Mouse (Mus musculus) lung, postnatal 0 days (tissue): ENCODE measurements around the gene Rpl10a. TPM values are rescaled to one million over a fixed set of nuclear protein-coding genes. Genes with fewer than 3 reads are reported as not detected.
A peak's percentile ranks its signal among the peaks of the same experiment; 100 is the strongest.

Source experiments
- ATAC-seq: fragments of 200-750 bp; cut with Nextera tagmentation; 2 replicates; pipeline ENCODE4 v1.8.0; 2017; ENCODE audit warnings: moderate library complexity
- DNase-seq: peaks from one replicate; pipeline ENCODE4 v3.0.0-alpha.2; 2016; ENCODE audit warnings: low spot score
- H3K27ac ChIP-seq: fragments of 300-500 bp; sonication (generic); 2 replicates; pipeline ENCODE4 v1.5.1; 2014; ENCODE audit warnings: antibody characterized with exemption, mild to moderate bottlenecking, low read length, mixed read lengths
- H3K27me3 ChIP-seq: fragments of 300-500 bp; sonication (generic); replicated peaks from 2 replicates; pipeline ENCODE4 v1.6.1; 2014; ENCODE audit warnings: low read length, mixed read lengths; ENCODE audit not compliant: insufficient read depth
- H3K36me3 ChIP-seq: fragments of 300-500 bp; sonication (generic); 2 replicates; pipeline ENCODE4 v1.6.1; 2014; ENCODE audit warnings: low read length, mixed read lengths; ENCODE audit not compliant: insufficient read depth
- H3K4me1 ChIP-seq: fragments of 300-500 bp; sonication (generic); 2 replicates; pipeline ENCODE4 v1.6.1; 2014; ENCODE audit warnings: antibody characterized with exemption, low read depth, low read length, mixed read lengths; ENCODE audit not compliant: insufficient read depth
- H3K4me2 ChIP-seq: fragments of 300-500 bp; sonication (generic); replicated peaks from 2 replicates; pipeline ENCODE4 v1.6.1; 2014; ENCODE audit warnings: low read depth, mild to moderate bottlenecking, low read length, moderate library complexity, mixed read lengths
- H3K4me3 ChIP-seq: fragments of 300-500 bp; sonication (generic); 2 replicates; pipeline ENCODE4 v1.5.1; 2014; ENCODE audit warnings: low read depth, low read length
- H3K9ac ChIP-seq: fragments of 300-500 bp; sonication (generic); replicated peaks from 2 replicates; pipeline ENCODE4 v1.6.1; 2014; ENCODE audit warnings: low read depth, mild to moderate bottlenecking
- H3K9me3 ChIP-seq: fragments of 300-500 bp; sonication (generic); 2 replicates; pipeline ENCODE4 v1.6.1; 2016; ENCODE audit warnings: low read length, mixed read lengths
- CTCF ChIP-seq: IDR thresholded peaks from 2 replicates; pipeline ENCODE4 v1.5.1; 2016; ENCODE audit warnings: antibody characterized with exemption, mild to moderate bottlenecking
- EP300 ChIP-seq: IDR thresholded peaks from 2 replicates; pipeline ENCODE4 v1.6.1; 2016; ENCODE audit warnings: antibody characterized with exemption, mild to moderate bottlenecking, control low read depth
- WGBS: fragments of 180-500 bp; shearing (Covaris S2); extraction: QIAGEN DNeasy Blood & Tissue Kit; methylation state at CpG from one replicate; pipeline ENCODE4 v1.1.7; 2014; 5-methylcytosine and 5-hydroxymethylcytosine counted together
- polyA plus RNA-seq: library from polyadenylated mRNA; unstranded; fragments of >200 nt; fragmentation: Nextera tagmentation; extraction: Ambion mirVana; gene quantifications from 2 replicates; pipeline ENCODE4 v1.2.1, GENCODE M21; 2015

The Rpl10a gene
- polyA plus RNA-seq, 1 experiment from 2014 or later: 446 TPM

DNA sequence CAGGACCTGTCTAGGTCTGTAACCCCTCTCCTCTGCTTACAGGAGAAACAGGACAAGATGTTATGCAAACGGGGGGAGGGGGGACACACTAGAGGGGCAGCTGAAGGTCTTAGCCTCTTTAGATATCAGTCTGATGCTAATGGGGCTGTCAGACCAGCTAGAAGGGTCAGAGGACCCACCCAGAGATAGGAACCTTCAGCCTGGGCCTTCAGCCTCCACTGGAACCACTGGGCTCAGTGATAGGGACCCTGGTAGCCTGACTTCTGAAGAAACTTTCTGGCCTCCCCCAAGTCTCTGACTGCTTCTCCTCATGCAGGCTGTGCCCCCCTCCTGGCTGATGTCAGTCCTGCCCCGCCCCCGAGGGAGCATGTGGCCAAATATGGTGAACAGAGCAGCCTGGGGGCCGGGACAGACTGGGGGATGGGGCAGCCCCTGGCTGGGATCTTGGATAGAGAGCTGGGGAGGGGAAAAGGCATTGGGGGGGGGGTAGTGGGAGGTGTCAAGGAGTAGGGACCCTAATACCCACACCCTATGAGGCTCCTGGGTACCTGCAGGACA lies 15.9 kb downstream of the Rpl10a start:
- H3K4me2 ChIP-seq: no peak overlapping the region
- no peaks in the 10 kb centered on the region for H3K27me3 ChIP-seq
- WGBS: 7% methylated on average over 3 of the region's 4 CpGs
- H3K4me3 ChIP-seq: no peak overlapping the region
- H3K27ac ChIP-seq: peak overlapping the region; percentile 83
- 0 out of 2 replicates have a peak overlapping the region, but pooled peaks have one; percentile 12 for H3K9ac ChIP-seq
- TF ChIP-seq CTCF (no peak), EP300 (no peak)
- no peak for ATAC-seq
- no peak for DNase-seq
- H3K9me3 ChIP-seq: no peaks in the 10 kb centered on the region
- no peaks in the 10 kb centered on the region for H3K36me3 ChIP-seq
- peaks cover 35% of the 10 kb centered on the region; the same call in 1 of the 2 replicates for H3K4me1 ChIP-seq

DNA sequence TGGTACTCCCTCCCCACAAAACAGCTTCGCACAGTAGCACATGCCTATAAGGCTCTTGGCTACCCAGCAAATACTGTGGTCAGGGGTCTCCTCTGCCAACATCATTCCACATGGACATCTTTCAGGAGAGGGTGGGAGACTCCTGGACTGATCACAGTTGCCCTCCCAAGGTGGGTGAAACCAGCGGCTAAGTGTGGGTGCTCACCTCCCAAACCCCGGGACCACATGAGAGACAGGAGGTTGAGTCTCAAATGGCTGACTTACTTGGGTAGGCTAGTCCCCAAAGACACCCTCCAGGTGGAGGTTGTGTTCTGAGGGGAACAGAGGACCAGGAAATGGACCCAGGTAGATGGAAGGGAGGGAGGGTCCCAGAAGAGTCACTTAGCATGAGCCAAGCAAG lies 16.4 kb downstream of the Rpl10a start:
- DNase-seq (no peak), ATAC-seq (no peak)
- Histone ChIP-seq H3K9me3 (no peaks in the 10 kb centered on the region), H3K36me3 (no peaks in the 10 kb centered on the region), H3K9ac (no peak overlapping the region), H3K4me2 (no peak overlapping the region), H3K27me3 (no peaks in the 10 kb centered on the region), H3K27ac (peak overlapping the region; percentile 83), H3K4me1 (peaks cover 36% of the 10 kb centered on the region; the same call in 1 of the 2 replicates), H3K4me3 (no peak overlapping the region)
- WGBS: 49% methylated on average over 3 of the region's 3 CpGs
- TF ChIP-seq CTCF (no peak), EP300 (no peak)

DNA sequence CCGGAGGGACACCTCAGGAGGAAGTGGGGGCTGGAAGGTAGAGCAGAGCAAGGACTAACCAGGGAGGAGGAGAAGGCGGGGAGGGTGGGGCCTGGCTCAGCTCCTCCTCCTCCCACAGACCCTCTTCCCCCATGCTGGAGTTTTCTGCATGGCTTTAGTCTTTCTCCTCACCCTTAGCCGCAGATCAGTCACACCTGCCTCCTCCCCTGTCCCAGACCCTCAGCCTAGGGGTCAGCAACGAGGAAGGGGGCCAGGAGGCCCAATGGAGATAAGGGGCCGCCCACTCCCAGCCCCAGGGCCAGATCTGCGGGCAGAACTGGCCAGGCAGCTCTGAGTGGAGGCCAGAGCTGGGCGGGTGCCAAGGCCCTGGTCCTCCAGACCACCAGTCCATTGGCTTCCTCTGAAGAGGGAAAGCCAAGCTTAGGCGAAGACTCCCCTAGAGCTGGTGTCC lies 17.0 kb downstream of the Rpl10a start:
- Histone ChIP-seq H3K36me3 (no peaks in the 10 kb centered on the region), H3K4me1 (peaks cover 36% of the 10 kb centered on the region; the same call in 1 of the 2 replicates), H3K4me2 (peak overlapping the region; percentile 46), H3K27me3 (no peaks in the 10 kb centered on the region), H3K9ac (peak overlapping the region; percentile 19), H3K9me3 (no peaks in the 10 kb centered on the region), H3K4me3 (no peak overlapping the region), H3K27ac (peak overlapping the region; percentile 83)
- 7% methylated on average over 6 of the region's 8 CpGs for WGBS
- DNase-seq: peak; percentile 50
- no peak for ATAC-seq
- TF ChIP-seq EP300 (no peak), CTCF (no peak)

GRCm38 (mm10) chr17:28345882-28346281 lies 17.6 kb downstream of the Rpl10a start:
- Histone ChIP-seq H3K27me3 (no peaks in the 10 kb centered on the region), H3K27ac (peak overlapping the region; percentile 83), H3K9ac (peak overlapping the region; percentile 19; the same call in 1 of the 2 replicates), H3K4me3 (no peak overlapping the region), H3K4me1 (peaks cover 36% of the 10 kb centered on the region; the same call in 1 of the 2 replicates), H3K9me3 (no peaks in the 10 kb centered on the region), H3K36me3 (no peaks in the 10 kb centered on the region), H3K4me2 (peak overlapping the region; percentile 46)
- DNase-seq (peak; percentile 77), ATAC-seq (peak; percentile 8)
- TF ChIP-seq EP300 (no peak), CTCF (peak; percentile 48)
- 7% methylated on average over 9 of the region's 10 CpGs for WGBS

- H3K4me3 ChIP-seq: no peak overlapping the region
- peaks cover 39% of the 10 kb centered on the region; the same call in 1 of the 2 replicates for H3K4me1 ChIP-seq
- no peaks in the 10 kb centered on the region for H3K9me3 ChIP-seq
- no peaks in the 10 kb centered on the region for H3K36me3 ChIP-seq
- H3K4me2 ChIP-seq: no peak overlapping the region
- no peaks in the 10 kb centered on the region for H3K27me3 ChIP-seq
- WGBS: 50% methylated on average over 10 of the region's 10 CpGs
- no peak for ATAC-seq
- no peak for DNase-seq
- no peak for TF ChIP-seq CTCF
- no peak for TF ChIP-seq EP300
- H3K9ac ChIP-seq: no peak overlapping the region
- H3K27ac ChIP-seq: 0 out of 2 replicates have a peak overlapping the region, but pooled peaks have one; percentile 20
Measured at GRCm38 (mm10) chr17:28347327-28347726, 19.1 kb downstream of the Rpl10a start.

GRCm38 (mm10) chr17:28348211-28348610 lies 19.9 kb downstream of the Rpl10a start:
- DNase-seq: no peak
- no peak for TF ChIP-seq EP300
- no peak for TF ChIP-seq CTCF
- Histone ChIP-seq H3K27ac (peak overlapping the region; percentile 98; the same call in 1 of the 2 replicates), H3K27me3 (no peaks in the 10 kb centered on the region), H3K4me1 (peaks cover 39% of the 10 kb centered on the region; the same call in 1 of the 2 replicates), H3K4me3 (peak overlapping the region; percentile 76; the same call in 1 of the 2 replicates), H3K9ac (peak overlapping the region; percentile 97), H3K9me3 (no peaks in the 10 kb centered on the region), H3K4me2 (peak overlapping the region; percentile 75), H3K36me3 (no peaks in the 10 kb centered on the region)
- 10% methylated on average over 6 of the region's 6 CpGs for WGBS
- no peak for ATAC-seq
